Mouse (Mus musculus) hindbrain, embryonic 10.5 days (tissue): ENCODE results near the gene Zfp366. TPM values are rescaled to one million over a fixed set of nuclear protein-coding genes. Genes with fewer than 3 reads are reported as not detected.

Experiments
- DNase-seq: peaks from one replicate; pipeline ENCODE4 v3.0.0-alpha.2; 2017; ENCODE audit warnings: low spot score
- H3K27ac ChIP-seq: fragments of 300-500 bp; sonication (generic); 2 replicates; pipeline ENCODE4 v1.5.1; 2016; ENCODE audit warnings: mild to moderate bottlenecking, moderate library complexity
- H3K27me3 ChIP-seq: fragments of 300-500 bp; sonication (generic); 2 replicates; pipeline ENCODE4 v1.6.1; 2016; ENCODE audit warnings: mild to moderate bottlenecking; ENCODE audit not compliant: poor library complexity, insufficient read depth, severe bottlenecking
- H3K36me3 ChIP-seq: fragments of 300-500 bp; sonication (generic); 2 replicates; pipeline ENCODE4 v1.6.1; 2016; ENCODE audit warnings: mild to moderate bottlenecking, moderate library complexity
- H3K4me1 ChIP-seq: fragments of 300-500 bp; sonication (generic); replicated peaks from 2 replicates; pipeline ENCODE4 v1.6.1; 2016; ENCODE audit warnings: mild to moderate bottlenecking
- H3K4me3 ChIP-seq: fragments of 300-500 bp; sonication (generic); 2 replicates; pipeline ENCODE4 v1.5.1; 2016; ENCODE audit warnings: mild to moderate bottlenecking, moderate library complexity
- H3K9me3 ChIP-seq: fragments of 300-500 bp; sonication (generic); 2 replicates; pipeline ENCODE4 v1.6.1; 2016; ENCODE audit warnings: mild to moderate bottlenecking, moderate library complexity
- WGBS: fragments of 180-500 bp; shearing (Covaris S2); methylation state at CpG from one replicate; pipeline ENCODE4 v1.1.7; 2016; 5-methylcytosine and 5-hydroxymethylcytosine counted together
- polyA plus RNA-seq: library from polyadenylated mRNA; unstranded; fragments of >200 nt; fragmentation: Nextera tagmentation; extraction: Ambion mirVana; gene quantifications from 2 replicates; pipeline ENCODE4 v1.2.1, GENCODE M21; 2016

Zfp366 gene
- polyA plus RNA-seq, 1 experiment from 2014 or later = 0.43 TPM

- no peak overlapping the region for H3K4me3 ChIP-seq
- WGBS = 83% methylated on average over 20 of the region's 20 CpGs
- no peak for DNase-seq
- no peaks in the 10 kb centered on the region for H3K27me3 ChIP-seq
- no peaks in the 10 kb centered on the region for H3K36me3 ChIP-seq
- H3K9me3 ChIP-seq = no peaks in the 10 kb centered on the region
- H3K27ac ChIP-seq = peak overlapping the region; percentile 10; the same call in 1 of the 2 replicates
- H3K4me1 ChIP-seq = peaks cover 36% of the 10 kb centered on the region
Measured at GRCm38 (mm10) chr13:99235428-99236210, 51.0 kb downstream of the Zfp366 start.

GRCm38 (mm10) chr13:99236222-99236621 lies 51.6 kb downstream of the Zfp366 start:
- Histone ChIP-seq H3K27me3 (no peaks in the 10 kb centered on the region), H3K27ac (peak overlapping the region; percentile 10)
- WGBS = 80% methylated on average over 2 of the region's 2 CpGs

GRCm38 (mm10) chr13:99237122-99237521 lies 52.5 kb downstream of the Zfp366 start:
- Histone ChIP-seq H3K9me3 (no peaks in the 10 kb centered on the region), H3K27me3 (no peaks in the 10 kb centered on the region), H3K36me3 (no peaks in the 10 kb centered on the region), H3K27ac (peak overlapping the region; percentile 31; the same call in 1 of the 2 replicates), H3K4me1 (peaks cover 37% of the 10 kb centered on the region), H3K4me3 (no peak overlapping the region)
- DNase-seq = no peak
- 88% methylated on average over 5 of the region's 5 CpGs for WGBS

More at GRCm38 (mm10) chr13:99236222-99236621, 51.6 kb downstream of the Zfp366 start:
- no peaks in the 10 kb centered on the region for H3K9me3 ChIP-seq
- DNase-seq = no peak
- no peak overlapping the region for H3K4me3 ChIP-seq
- H3K4me1 ChIP-seq = peaks cover 37% of the 10 kb centered on the region
- no peaks in the 10 kb centered on the region for H3K36me3 ChIP-seq

GRCm38 (mm10) chr13:99237841-99238216 lies 53.2 kb downstream of the Zfp366 start:
- H3K4me1 ChIP-seq = peaks cover 38% of the 10 kb centered on the region
- H3K36me3 ChIP-seq = no peaks in the 10 kb centered on the region
- no peak overlapping the region for H3K27ac ChIP-seq
- no peaks in the 10 kb centered on the region for H3K9me3 ChIP-seq
- H3K4me3 ChIP-seq = no peak overlapping the region
- no peak for DNase-seq
- H3K27me3 ChIP-seq = no peaks in the 10 kb centered on the region
- WGBS = 88% methylated on average over 1 of the region's 1 CpGs

- no peaks in the 10 kb centered on the region for H3K9me3 ChIP-seq
- H3K27ac ChIP-seq = peak overlapping the region; percentile 84
- 67% methylated on average over 10 of the region's 10 CpGs for WGBS
- peaks cover 40% of the 10 kb centered on the region for H3K4me1 ChIP-seq
- H3K27me3 ChIP-seq = no peaks in the 10 kb centered on the region
- H3K36me3 ChIP-seq = no peaks in the 10 kb centered on the region
- no peak overlapping the region; the same call in 1 of the 2 replicates for H3K4me3 ChIP-seq
- no peak for DNase-seq
Measured at GRCm38 (mm10) chr13:99238217-99239160, 53.9 kb downstream of the Zfp366 start.

GRCm38 (mm10) chr13:99239161-99239530 lies 54.5 kb downstream of the Zfp366 start:
- Histone ChIP-seq H3K27me3 (no peaks in the 10 kb centered on the region), H3K36me3 (no peaks in the 10 kb centered on the region), H3K27ac (peak overlapping the region; percentile 84), H3K4me3 (no peak overlapping the region; the same call in 1 of the 2 replicates), H3K9me3 (no peaks in the 10 kb centered on the region), H3K4me1 (peaks cover 44% of the 10 kb centered on the region)
- WGBS = 20% methylated on average over 7 of the region's 7 CpGs
- DNase-seq = peak; percentile 56

GRCm38 (mm10) chr13:99239741-99240140 lies 55.1 kb downstream of the Zfp366 start:
- WGBS = 14% methylated on average over 6 of the region's 6 CpGs
- Histone ChIP-seq H3K9me3 (no peaks in the 10 kb centered on the region), H3K27ac (peak overlapping the region; percentile 84), H3K27me3 (no peaks in the 10 kb centered on the region), H3K4me1 (peaks cover 48% of the 10 kb centered on the region), H3K4me3 (no peak overlapping the region), H3K36me3 (no peaks in the 10 kb centered on the region)
- DNase-seq = peak; percentile 27

- H3K27ac ChIP-seq = no peak overlapping the region
- H3K4me3 ChIP-seq = no peak overlapping the region
- peaks cover 51% of the 10 kb centered on the region for H3K4me1 ChIP-seq
- no peaks in the 10 kb centered on the region for H3K9me3 ChIP-seq
- no peak for DNase-seq
- H3K36me3 ChIP-seq = no peaks in the 10 kb centered on the region
- H3K27me3 ChIP-seq = no peaks in the 10 kb centered on the region
- WGBS = 85% methylated on average over 3 of the region's 3 CpGs
Measured at GRCm38 (mm10) chr13:99241984-99242383, 57.4 kb downstream of the Zfp366 start.

GRCm38 (mm10) chr13:99242895-99243294 lies 58.3 kb downstream of the Zfp366 start:
- no peak overlapping the region for H3K27ac ChIP-seq
- no peak for DNase-seq
- WGBS = 71% methylated on average over 4 of the region's 4 CpGs
- H3K4me1 ChIP-seq = peaks cover 50% of the 10 kb centered on the region
- H3K4me3 ChIP-seq = no peak overlapping the region
- H3K36me3 ChIP-seq = no peaks in the 10 kb centered on the region
- no peaks in the 10 kb centered on the region for H3K9me3 ChIP-seq
- H3K27me3 ChIP-seq = no peaks in the 10 kb centered on the region

GRCm38 (mm10) chr13:99243831-99244230 lies 59.2 kb downstream of the Zfp366 start:
- 86% methylated on average over 9 of the region's 9 CpGs for WGBS
- H3K4me3 ChIP-seq = no peak overlapping the region
- no peak overlapping the region for H3K27ac ChIP-seq
- H3K36me3 ChIP-seq = no peaks in the 10 kb centered on the region
- no peaks in the 10 kb centered on the region for H3K9me3 ChIP-seq
- DNase-seq = no peak
- no peaks in the 10 kb centered on the region for H3K27me3 ChIP-seq
- peaks cover 41% of the 10 kb centered on the region for H3K4me1 ChIP-seq

- H3K4me1 ChIP-seq = peaks cover 35% of the 10 kb centered on the region
- DNase-seq = no peak
- no peak overlapping the region for H3K4me3 ChIP-seq
- WGBS = 52% methylated on average over 6 of the region's 6 CpGs
- no peaks in the 10 kb centered on the region for H3K36me3 ChIP-seq
- no peaks in the 10 kb centered on the region for H3K27me3 ChIP-seq
- H3K27ac ChIP-seq = peak overlapping the region; percentile 41; the same call in 1 of the 2 replicates
- H3K9me3 ChIP-seq = no peaks in the 10 kb centered on the region
Measured at GRCm38 (mm10) chr13:99244471-99244870, 59.8 kb downstream of the Zfp366 start.

- H3K4me3 ChIP-seq = no peak overlapping the region
- H3K4me1 ChIP-seq = peaks cover 30% of the 10 kb centered on the region
- 31% methylated on average over 3 of the region's 3 CpGs for WGBS
- no peaks in the 10 kb centered on the region for H3K36me3 ChIP-seq
- no peaks in the 10 kb centered on the region for H3K27me3 ChIP-seq
- no peaks in the 10 kb centered on the region for H3K9me3 ChIP-seq
- H3K27ac ChIP-seq = peak overlapping the region; percentile 41
- no peak for DNase-seq
Measured at GRCm38 (mm10) chr13:99244896-99245295, 60.3 kb downstream of the Zfp366 start.
